12 mouse cellular contexts compared by ENCODE assay signal in genomic region chr3:121609090-121609489, GRCm38 (mm10).
DNase-seq lines count a peak whose midpoint lies in the region; ATAC-seq and TF ChIP-seq lines count a peak whose summit lies in the region.
"Had no signal": no experiment of that assay in that cellular context is flagged by ENCODE, and none has a peak within 500 bp of the region (broad histone marks: within the 10 kb centered on the region; RNA-seq: fewer than 3 reads in every experiment).

No protein-coding gene starts in this region.

- H3K4me1 ChIP-seq in limb, embryonic 14.5 days (ENCODE audit: control insufficient read depth, insufficient read depth, low read length) = peaks cover 2% of the 10 kb centered on the region; the same call in 1 of the 2 replicates
- no peaks in the 10 kb centered on the region for H3K4me1 ChIP-seq in midbrain, embryonic 16.5 days (ENCODE audit: control insufficient read depth, insufficient read depth, low read length)
- H3K4me1 ChIP-seq in midbrain, embryonic 15.5 days = no peaks in the 10 kb centered on the region
- H3K4me1 ChIP-seq: forebrain, embryonic 13.5 days; liver, embryonic 15.5 days had no signal

- WGBS in limb, embryonic 14.5 days = 31% methylated on average over 7 of the region's 7 CpGs
- WGBS in midbrain, embryonic 16.5 days = 55% methylated on average over 7 of the region's 7 CpGs
- WGBS in midbrain, embryonic 15.5 days = 50% methylated on average over 7 of the region's 7 CpGs

- TF ChIP-seq POLR2A in limb, embryonic 14.5 days (IDR thresholded peaks at IDR 0.05; ENCODE audit: borderline replicate concordance, extremely low read depth, insufficient read depth, insufficient read length) = no peak

- no peaks in the 10 kb centered on the region for H3K9me3 ChIP-seq in limb, embryonic 14.5 days (ENCODE audit: control insufficient read depth, low read length)
- H3K9me3 ChIP-seq in midbrain, embryonic 16.5 days (replicated peaks; ENCODE audit: control insufficient read depth, low read length, poor library complexity, severe bottlenecking) = no peaks in the 10 kb centered on the region
- no peaks in the 10 kb centered on the region for H3K9me3 ChIP-seq in midbrain, embryonic 15.5 days
- H3K9me3 ChIP-seq: forebrain, embryonic 13.5 days; liver, embryonic 15.5 days had no signal

- H3K4me2 ChIP-seq in limb, embryonic 14.5 days (replicated peaks; ENCODE audit: low read depth, low read length, severe bottlenecking) = no peak overlapping the region
- no peak overlapping the region for H3K4me2 ChIP-seq in midbrain, embryonic 16.5 days (ENCODE audit: low read length)
- no peak overlapping the region for H3K4me2 ChIP-seq in midbrain, embryonic 15.5 days
- H3K4me2 ChIP-seq: forebrain, embryonic 13.5 days; liver, embryonic 15.5 days had no signal

- no peak overlapping the region for H3K27ac ChIP-seq in limb, embryonic 14.5 days (replicated peaks; ENCODE audit: low read depth, low read length)
- H3K27ac ChIP-seq in midbrain, embryonic 16.5 days (ENCODE audit: low read length) = no peak overlapping the region
- H3K27ac ChIP-seq in midbrain, embryonic 15.5 days = no peak overlapping the region
- H3K27ac ChIP-seq: forebrain, embryonic 13.5 days; liver, embryonic 15.5 days had no signal

- no peaks in the 10 kb centered on the region for H3K36me3 ChIP-seq in limb, embryonic 14.5 days (ENCODE audit: control insufficient read depth, insufficient read depth, low read length)
- H3K36me3 ChIP-seq in midbrain, embryonic 16.5 days (ENCODE audit: control insufficient read depth, insufficient read depth, low read length) = no peaks in the 10 kb centered on the region
- no peaks in the 10 kb centered on the region for H3K36me3 ChIP-seq in midbrain, embryonic 15.5 days (replicated peaks)
- H3K36me3 ChIP-seq: liver, embryonic 15.5 days had no signal

- DNase-seq in adrenal gland, postnatal 14 days = peak; percentile 26
- DNase-seq in adrenal gland, postnatal 4 days (ENCODE audit: low spot score in 2 of 2) = no peak
- DNase-seq in left cerebral cortex, postnatal 4 days = peak; percentile 37
- DNase-seq in left cerebral cortex, postnatal 25 days (ENCODE audit: low spot score in 2 of 2) = no peak
- DNase-seq in gastrocnemius, postnatal 10 days = peak; percentile 60
- peak; percentile 57 for DNase-seq in limb, embryonic 14.5 days (ENCODE audit: low spot score)
- DNase-seq: thymus, postnatal 14 days had no signal

- intact Hi-C loops in left cerebral cortex, postnatal 4 days (cut with DNase I) = no loop called here
- intact Hi-C loops in left cerebral cortex, postnatal 25 days (cut with DNase I) = no loop called here

- no peak overlapping the region for H3K9ac ChIP-seq in limb, embryonic 14.5 days (ENCODE audit: low read depth, low read length, severe bottlenecking)
- H3K9ac ChIP-seq in midbrain, embryonic 16.5 days (ENCODE audit: low read depth, low read length) = no peak overlapping the region
- no peak overlapping the region for H3K9ac ChIP-seq in midbrain, embryonic 15.5 days
- H3K9ac ChIP-seq: forebrain, embryonic 13.5 days; liver, embryonic 15.5 days had no signal

- H3K27me3 ChIP-seq in limb, embryonic 14.5 days (ENCODE audit: control insufficient read depth, insufficient read depth, low read length) = no peaks in the 10 kb centered on the region
- no peaks in the 10 kb centered on the region for H3K27me3 ChIP-seq in midbrain, embryonic 16.5 days (ENCODE audit: control insufficient read depth, insufficient read depth, low read depth, low read length)
- no peaks in the 10 kb centered on the region for H3K27me3 ChIP-seq in midbrain, embryonic 15.5 days (replicated peaks)
- H3K27me3 ChIP-seq: forebrain, embryonic 13.5 days; liver, embryonic 15.5 days had no signal

- no peak overlapping the region for H3K4me3 ChIP-seq in limb, embryonic 14.5 days (replicated peaks; ENCODE audit: low read length)
- H3K4me3 ChIP-seq in midbrain, embryonic 16.5 days (ENCODE audit: low read depth, low read length) = no peak overlapping the region
- H3K4me3 ChIP-seq in midbrain, embryonic 15.5 days = no peak overlapping the region
- H3K4me3 ChIP-seq: forebrain, embryonic 13.5 days; liver, embryonic 15.5 days; megakaryocyte, embryonic 14.5 days had no signal

- ATAC-seq in limb, embryonic 14.5 days (ENCODE audit: low FRiP score, low read depth) = peak; percentile 69
- ATAC-seq in midbrain, embryonic 16.5 days = no peak
- ATAC-seq in midbrain, embryonic 15.5 days (replicated peaks) = no peak
- ATAC-seq: forebrain, embryonic 13.5 days had no signal

Comparison
In these comparisons a context has a peak if more than half of its experiments do, and no peak if none do; other contexts are left out.
1. DNase-seq: peak in adrenal gland, postnatal 14 days (single experiment), left cerebral cortex, postnatal 4 days (single experiment), gastrocnemius, postnatal 10 days (single experiment) and limb, embryonic 14.5 days (single experiment); none in adrenal gland, postnatal 4 days (0 of 2) and left cerebral cortex, postnatal 25 days (0 of 2).